Mouse (Mus musculus) stomach, postnatal 0 days (tissue): Measurements from ENCODE around the gene Gm281.

ENCODE experiments used
- CTCF ChIP-seq: IDR thresholded peaks from 2 replicates; pipeline ENCODE4 v1.5.1; 2016; ENCODE audit warnings: antibody characterized with exemption, low read depth, mild to moderate bottlenecking, moderate library complexity
- EP300 ChIP-seq: optimal IDR thresholded peaks from 2 replicates; pipeline ENCODE3; 2016; ENCODE audit warnings: antibody characterized with exemption

DNA sequence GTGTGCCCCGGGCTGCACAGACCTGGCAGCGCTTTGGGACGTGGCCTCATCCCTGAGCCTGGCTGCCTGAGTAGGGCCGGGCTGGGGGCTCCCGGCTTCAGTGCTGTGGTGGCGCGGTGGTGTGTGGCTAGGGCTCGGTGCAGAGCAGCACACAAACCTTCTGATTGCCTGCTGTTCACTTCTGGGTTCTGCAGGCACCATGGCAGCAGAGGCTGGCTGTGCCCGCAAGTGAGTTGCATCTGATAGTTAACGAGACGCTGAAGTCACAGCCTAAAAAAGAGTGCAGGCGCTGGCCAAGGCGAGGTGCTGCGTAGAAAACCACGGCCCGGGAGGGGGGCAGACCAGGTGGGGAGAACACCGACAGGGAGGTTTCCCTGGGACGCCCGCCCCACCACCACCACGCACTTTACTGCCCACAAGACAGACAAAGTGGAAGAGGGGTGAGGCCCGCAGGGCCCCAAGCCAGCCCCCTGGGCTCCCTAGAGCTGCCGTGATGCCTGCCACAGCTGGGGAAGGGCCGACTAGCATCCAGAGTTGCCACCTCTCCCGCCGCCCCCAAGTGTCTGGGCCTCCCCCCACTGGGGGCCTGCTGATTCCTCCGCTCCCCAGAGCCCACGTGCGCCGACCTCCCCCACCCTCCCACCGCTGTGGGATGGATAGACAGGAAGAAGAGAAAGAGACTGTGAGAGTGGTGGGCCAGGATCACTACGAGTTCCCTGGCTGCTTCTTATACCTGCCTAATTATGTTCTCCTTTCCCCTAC is 19.2 kb upstream of the Gm281 start:
- TF ChIP-seq CTCF (no peak), EP300 (no peak)
